Mouse (Mus musculus): ENCODE data around the gene Cadm2. TPM values are rescaled to one million over a fixed set of nuclear protein-coding genes. Genes with fewer than 3 reads are reported as not detected.

Gene Cadm2
- polyA plus RNA-seq (2014; fragmentation: Illumina TruSeq; extraction: RNeasy Lipid Tissue Mini Kit (QIAGEN cat#74804); ENCODE audit: low read depth, low replicate concordance) = 0.41 TPM

DNA sequence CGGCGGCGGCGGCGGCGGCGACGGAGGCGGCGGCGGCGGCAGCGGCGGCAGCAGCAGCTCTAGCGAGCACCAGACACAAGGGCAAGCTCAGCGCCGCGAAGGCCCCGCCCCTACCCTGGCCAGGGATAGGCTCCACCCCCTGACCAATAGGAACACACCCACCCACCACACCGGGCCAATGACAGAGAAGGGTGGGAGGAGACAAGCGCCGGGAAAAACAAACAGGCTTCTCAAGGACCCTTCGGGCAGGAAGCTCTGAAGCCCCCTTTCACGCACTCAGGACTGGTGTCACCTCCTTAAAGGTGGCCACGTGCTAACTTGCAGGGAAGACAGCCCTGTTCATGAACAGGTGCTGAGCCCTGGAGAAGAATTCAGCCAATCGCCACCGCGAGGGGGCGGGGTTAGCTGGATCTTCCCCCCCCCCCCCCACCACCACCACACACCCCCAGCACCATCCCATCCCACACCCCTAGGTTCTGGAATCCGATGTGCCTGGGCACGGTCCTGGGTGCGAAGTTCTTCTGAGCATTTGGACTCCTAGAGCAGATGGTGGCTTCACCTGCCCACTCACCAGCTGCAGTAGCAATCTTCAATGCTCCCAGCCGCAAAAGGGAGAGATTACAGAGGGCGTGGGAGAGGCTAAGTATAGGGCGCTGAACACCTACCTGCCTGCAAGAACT is at the start of gene Cadm2:
TSS of gene Cadm2 (minus strand) at position 83 of the 680 bp plus-strand sequence.

